25 mouse cellular contexts compared by ENCODE assay signal in the genomic region with DNA sequence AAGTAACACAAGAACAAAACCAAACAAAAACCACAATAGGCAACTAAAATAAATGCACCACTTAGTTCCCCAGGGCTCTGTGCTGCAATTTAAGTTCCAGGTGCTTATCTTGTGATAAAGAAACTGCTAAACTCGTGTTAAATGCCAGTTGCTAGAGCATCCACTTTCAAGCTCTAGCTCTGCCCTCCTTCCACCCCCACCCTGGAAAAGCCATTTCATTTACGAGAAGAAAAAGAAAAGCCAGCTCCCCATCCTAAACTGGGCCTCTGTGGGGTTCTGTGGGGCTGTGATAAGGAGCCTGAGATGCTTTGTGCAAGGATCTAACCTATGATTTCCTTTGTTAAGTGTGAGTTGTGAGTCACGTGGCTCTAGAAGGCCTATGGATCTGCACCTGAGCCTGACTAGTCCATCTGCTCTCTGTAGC. TPM values are rescaled to one million over a fixed set of nuclear protein-coding genes. Genes with fewer than 3 reads are reported as not detected.
DNase-seq lines count a peak whose midpoint lies in the region; ATAC-seq and TF ChIP-seq lines count a peak whose summit lies in the region.
"Had no signal": no experiment of that assay in that cellular context is flagged by ENCODE, and none has a peak within 500 bp of the region (broad histone marks: within the 10 kb centered on the region; RNA-seq: fewer than 3 reads in every experiment).

No protein-coding gene starts in this region.

- no peaks in the 10 kb centered on the region for H3K4me1 ChIP-seq in forebrain, embryonic 11.5 days (replicated peaks; ENCODE audit: control insufficient read depth, insufficient read depth, low read length)
- no peaks in the 10 kb centered on the region for H3K4me1 ChIP-seq in forebrain, embryonic 10.5 days
- no peaks in the 10 kb centered on the region for H3K4me1 ChIP-seq in stomach, embryonic 14.5 days (ENCODE audit: control insufficient read depth, insufficient read depth, low read length)
- no peaks in the 10 kb centered on the region for H3K4me1 ChIP-seq in stomach, postnatal 0 days (replicated peaks; ENCODE audit: control insufficient read depth, insufficient read depth)
- H3K4me1 ChIP-seq in liver, embryonic 13.5 days (replicated peaks): peaks cover 33% of the 10 kb centered on the region
- H3K4me1 ChIP-seq in hindbrain, postnatal 0 days (ENCODE audit: insufficient read depth, low read length): no peaks in the 10 kb centered on the region
- H3K4me1 ChIP-seq: embryonic facial prominence, embryonic 12.5 days; forebrain, embryonic 13.5 days; hindbrain, embryonic 10.5 days; kidney, embryonic 15.5 days; limb, embryonic 12.5 days; midbrain, embryonic 15.5 days; stomach, embryonic 15.5 days had no signal

- 82% methylated on average over 3 of the region's 3 CpGs for WGBS in forebrain, embryonic 11.5 days
- WGBS in forebrain, embryonic 10.5 days: 88% methylated on average over 3 of the region's 3 CpGs
- 68% methylated on average over 3 of the region's 3 CpGs for WGBS in stomach, embryonic 14.5 days
- WGBS in stomach, postnatal 0 days: 78% methylated on average over 3 of the region's 3 CpGs
- WGBS in liver, embryonic 13.5 days (ENCODE audit: insufficient replicate concordance): 20% methylated on average over 3 of the region's 3 CpGs
- 82% methylated on average over 3 of the region's 3 CpGs for WGBS in hindbrain, postnatal 0 days

- H3K27me3 ChIP-seq in forebrain, embryonic 11.5 days (ENCODE audit: control insufficient read depth, insufficient read depth, low read length): no peaks in the 10 kb centered on the region
- no peaks in the 10 kb centered on the region for H3K27me3 ChIP-seq in forebrain, embryonic 10.5 days (ENCODE audit: poor library complexity, severe bottlenecking)
- H3K27me3 ChIP-seq in stomach, embryonic 14.5 days (ENCODE audit: control insufficient read depth, insufficient read depth, low read length): no peaks in the 10 kb centered on the region
- H3K27me3 ChIP-seq in stomach, postnatal 0 days (ENCODE audit: control insufficient read depth, insufficient read depth, low read length): no peaks in the 10 kb centered on the region
- no peaks in the 10 kb centered on the region for H3K27me3 ChIP-seq in liver, embryonic 13.5 days
- H3K27me3 ChIP-seq in hindbrain, postnatal 0 days (ENCODE audit: insufficient read depth, low read length): no peaks in the 10 kb centered on the region
- H3K27me3 ChIP-seq: embryonic facial prominence, embryonic 12.5 days; forebrain, embryonic 13.5 days; kidney, embryonic 15.5 days; limb, embryonic 12.5 days; midbrain, embryonic 15.5 days; Patski; stomach, embryonic 15.5 days had no signal

- TF ChIP-seq CTCF in stomach, postnatal 0 days (IDR thresholded peaks at IDR 0.05; ENCODE audit: low read depth): no peak
- TF ChIP-seq CTCF in hindbrain, postnatal 0 days (IDR thresholded peaks at IDR 0.05; ENCODE audit: low read depth): no peak

- H3K27ac ChIP-seq in forebrain, embryonic 11.5 days (ENCODE audit: low read depth, low read length): no peak overlapping the region
- H3K27ac ChIP-seq in forebrain, embryonic 10.5 days: no peak overlapping the region
- no peak overlapping the region for H3K27ac ChIP-seq in stomach, embryonic 14.5 days (ENCODE audit: low read length)
- H3K27ac ChIP-seq in stomach, postnatal 0 days (replicated peaks): no peak overlapping the region
- peak overlapping the region; percentile 70 for H3K27ac ChIP-seq in liver, embryonic 13.5 days
- H3K27ac ChIP-seq in hindbrain, postnatal 0 days: no peak overlapping the region
- H3K27ac ChIP-seq: embryonic facial prominence, embryonic 12.5 days; forebrain, embryonic 13.5 days; gastrocnemius, adult 2 months; hindbrain, embryonic 10.5 days; kidney, embryonic 15.5 days; limb, embryonic 12.5 days; midbrain, embryonic 15.5 days; stomach, embryonic 15.5 days had no signal

- H3K9me3 ChIP-seq in forebrain, embryonic 11.5 days (ENCODE audit: control insufficient read depth, low read length): no peaks in the 10 kb centered on the region
- no peaks in the 10 kb centered on the region for H3K9me3 ChIP-seq in forebrain, embryonic 10.5 days
- H3K9me3 ChIP-seq in stomach, embryonic 14.5 days (ENCODE audit: control insufficient read depth, low read depth, low read length): no peaks in the 10 kb centered on the region
- H3K9me3 ChIP-seq in stomach, postnatal 0 days (ENCODE audit: control insufficient read depth, low read length): no peaks in the 10 kb centered on the region
- H3K9me3 ChIP-seq in liver, embryonic 13.5 days (replicated peaks): no peaks in the 10 kb centered on the region
- H3K9me3 ChIP-seq in hindbrain, postnatal 0 days (ENCODE audit: low read length): no peaks in the 10 kb centered on the region
- H3K9me3 ChIP-seq: embryonic facial prominence, embryonic 12.5 days; forebrain, embryonic 13.5 days; hindbrain, embryonic 10.5 days; kidney, embryonic 15.5 days; limb, embryonic 12.5 days; midbrain, embryonic 15.5 days; stomach, embryonic 15.5 days had no signal

- no peak overlapping the region for H3K4me3 ChIP-seq in forebrain, embryonic 11.5 days (ENCODE audit: low read depth, low read length)
- no peak overlapping the region for H3K4me3 ChIP-seq in forebrain, embryonic 10.5 days
- H3K4me3 ChIP-seq in stomach, embryonic 14.5 days (ENCODE audit: low read depth, low read length): no peak overlapping the region
- no peak overlapping the region for H3K4me3 ChIP-seq in stomach, postnatal 0 days (ENCODE audit: low read depth, low read length)
- H3K4me3 ChIP-seq in liver, embryonic 13.5 days (replicated peaks): no peak overlapping the region
- no peak overlapping the region for H3K4me3 ChIP-seq in hindbrain, postnatal 0 days (ENCODE audit: low read length)
- H3K4me3 ChIP-seq: embryonic facial prominence, embryonic 12.5 days; forebrain, embryonic 13.5 days; gastrocnemius, adult 2 months; hindbrain, embryonic 10.5 days; kidney, embryonic 15.5 days; limb, embryonic 12.5 days; midbrain, embryonic 15.5 days; stomach, embryonic 15.5 days had no signal

- DNase-seq in forebrain, embryonic 11.5 days (ENCODE audit: low spot score): peak; percentile 2
- DNase-seq in forebrain, embryonic 10.5 days (ENCODE audit: extremely low spot score, low spot score): no peak
- no peak for DNase-seq in stomach, postnatal 0 days (ENCODE audit: low spot score)
- DNase-seq in liver, embryonic 13.5 days: peak; percentile 36
- no peak for DNase-seq in hindbrain, postnatal 0 days (ENCODE audit: low spot score)
- DNase-seq in cerebellum, adult 8-10 months: no peak
- DNase-seq: adrenal gland, adult 8-10 months; cerebellum, adult 9-10 months; gastrocnemius, adult 2 months; kidney, postnatal 4 days; lung, adult 2 months; lung, postnatal 14 days; thymus, adult 18-20 months; thymus, postnatal 36 days had no signal

- no peak overlapping the region for H3K4me2 ChIP-seq in forebrain, embryonic 11.5 days (ENCODE audit: low read depth, low read length, severe bottlenecking)
- no peak overlapping the region for H3K4me2 ChIP-seq in stomach, embryonic 14.5 days (replicated peaks; ENCODE audit: low read depth, low read length)
- no peak overlapping the region for H3K4me2 ChIP-seq in stomach, postnatal 0 days (replicated peaks; ENCODE audit: low read depth)
- H3K4me2 ChIP-seq in liver, embryonic 13.5 days: peak overlapping the region; percentile 15; the same call in 1 of the 2 replicates
- H3K4me2 ChIP-seq in hindbrain, postnatal 0 days (ENCODE audit: low read depth, low read length): no peak overlapping the region
- H3K4me2 ChIP-seq: embryonic facial prominence, embryonic 12.5 days; forebrain, embryonic 13.5 days; kidney, embryonic 15.5 days; limb, embryonic 12.5 days; midbrain, embryonic 15.5 days; stomach, embryonic 15.5 days had no signal

- TF ChIP-seq EP300 in stomach, postnatal 0 days (optimal IDR thresholded peaks at IDR 0.05): no peak

- H3K9ac ChIP-seq in forebrain, embryonic 11.5 days (ENCODE audit: low read length): no peak overlapping the region
- no peak overlapping the region for H3K9ac ChIP-seq in stomach, embryonic 14.5 days (replicated peaks; ENCODE audit: low read depth, low read length)
- no peak overlapping the region for H3K9ac ChIP-seq in stomach, postnatal 0 days (ENCODE audit: low read length)
- 0 out of 2 replicates have a peak overlapping the region, but pooled peaks have one; percentile 18 for H3K9ac ChIP-seq in liver, embryonic 13.5 days
- H3K9ac ChIP-seq in hindbrain, postnatal 0 days (replicated peaks; ENCODE audit: low read length): no peak overlapping the region
- H3K9ac ChIP-seq: embryonic facial prominence, embryonic 12.5 days; forebrain, embryonic 13.5 days; kidney, embryonic 15.5 days; limb, embryonic 12.5 days; midbrain, embryonic 15.5 days; stomach, embryonic 15.5 days had no signal

- ATAC-seq in forebrain, embryonic 11.5 days (replicated peaks; ENCODE audit: low FRiP score): no peak
- 0 out of 2 replicates have a peak, but pooled peaks have one; percentile 14 for ATAC-seq in stomach, embryonic 14.5 days (ENCODE audit: insufficient number of reproducible peaks, insufficient read depth, low FRiP score, low read depth)
- no peak for ATAC-seq in stomach, postnatal 0 days (ENCODE audit: low FRiP score, low TSS enrichment)
- peak; percentile 89 for ATAC-seq in liver, embryonic 13.5 days (ENCODE audit: low read depth)
- ATAC-seq in megakaryocyte-erythroid progenitor cell, adult 5-6 weeks (replicated peaks; ENCODE audit: low FRiP score, low TSS enrichment, poor library complexity, severe bottlenecking): peak; percentile 96
- no peak for ATAC-seq in hindbrain, postnatal 0 days
- ATAC-seq: forebrain, embryonic 13.5 days; intestine, postnatal 0 days; midbrain, embryonic 15.5 days; Patski had no signal

- peaks cover 21% of the 10 kb centered on the region; the same call in 1 of the 2 replicates for H3K36me3 ChIP-seq in forebrain, embryonic 11.5 days (ENCODE audit: control insufficient read depth, insufficient read depth, low read length)
- peaks cover 100% of the 10 kb centered on the region for H3K36me3 ChIP-seq in forebrain, embryonic 10.5 days (replicated peaks)
- peaks cover 74% of the 10 kb centered on the region for H3K36me3 ChIP-seq in stomach, embryonic 14.5 days (ENCODE audit: control insufficient read depth, insufficient read depth, low read length)
- peaks cover 25% of the 10 kb centered on the region for H3K36me3 ChIP-seq in stomach, postnatal 0 days (ENCODE audit: control insufficient read depth, insufficient read depth, low read length)
- peaks cover 96% of the 10 kb centered on the region for H3K36me3 ChIP-seq in liver, embryonic 13.5 days
- H3K36me3 ChIP-seq in hindbrain, postnatal 0 days (ENCODE audit: insufficient read depth, low read length): peaks cover 71% of the 10 kb centered on the region

RNA-seq across cellular contexts. Expression of gene Ccl25, which starts 20.9 kb away (rescaled TPM):
- polyA plus RNA-seq in forebrain, embryonic 11.5 days (2014; fragmentation: Nextera tagmentation; extraction: Ambion mirVana): 23.7 and 24.6 TPM in 2 replicates
- 23.6 and 26.4 TPM in 2 replicates for polyA plus RNA-seq in forebrain, embryonic 10.5 days (2016; fragmentation: Nextera tagmentation; extraction: Ambion mirVana)
- polyA plus RNA-seq in stomach, embryonic 14.5 days (2014; fragmentation: Nextera tagmentation; extraction: Ambion mirVana): 17.0 and 17.2 TPM in 2 replicates
- polyA plus RNA-seq in stomach, postnatal 0 days (2015; fragmentation: Nextera tagmentation; extraction: Ambion mirVana): 4.4 and 5.3 TPM in 2 replicates
- polyA plus RNA-seq in liver, embryonic 13.5 days (2015; fragmentation: Nextera tagmentation; extraction: Ambion mirVana): 8.9 and 9.2 TPM in 2 replicates
- 20.6 and 28.7 TPM in 2 replicates for total RNA-seq in megakaryocyte-erythroid progenitor cell, adult 5-6 weeks (2014; fragmentation: Nextera tagmentation)
- 16.7 and 17.1 TPM in 2 replicates for total RNA-seq in megakaryocyte-erythroid progenitor cell, adult 5-6 weeks (2017)
- 5.9 and 6.1 TPM in 2 replicates for total RNA-seq in hindbrain, postnatal 0 days (2014; rRNA removed)
- 17.2 and 17.9 TPM in 2 replicates for polyA plus RNA-seq in hindbrain, postnatal 0 days (2015; fragmentation: Nextera tagmentation; extraction: Ambion mirVana)

RNA-seq across cellular contexts. Expression of gene Elavl1, which starts 21.1 kb away (rescaled TPM):
- polyA plus RNA-seq in forebrain, embryonic 11.5 days (2014; fragmentation: Nextera tagmentation; extraction: Ambion mirVana): 371 and 394 TPM in 2 replicates
- polyA plus RNA-seq in forebrain, embryonic 10.5 days (2016; fragmentation: Nextera tagmentation; extraction: Ambion mirVana): 354 and 371 TPM in 2 replicates
- 224 and 239 TPM in 2 replicates for polyA plus RNA-seq in stomach, embryonic 14.5 days (2014; fragmentation: Nextera tagmentation; extraction: Ambion mirVana)
- 80.2 and 88.6 TPM in 2 replicates for polyA plus RNA-seq in stomach, postnatal 0 days (2015; fragmentation: Nextera tagmentation; extraction: Ambion mirVana)
- polyA plus RNA-seq in liver, embryonic 13.5 days (2015; fragmentation: Nextera tagmentation; extraction: Ambion mirVana): 144 and 179 TPM in 2 replicates
- 128 and 161 TPM in 2 replicates for total RNA-seq in megakaryocyte-erythroid progenitor cell, adult 5-6 weeks (2014; fragmentation: Nextera tagmentation)
- total RNA-seq in megakaryocyte-erythroid progenitor cell, adult 5-6 weeks (2017): 87.6 and 121 TPM in 2 replicates
- total RNA-seq in hindbrain, postnatal 0 days (2014; rRNA removed): 56.2 and 61.0 TPM in 2 replicates
- polyA plus RNA-seq in hindbrain, postnatal 0 days (2015; fragmentation: Nextera tagmentation; extraction: Ambion mirVana): 64.6 and 68.4 TPM in 2 replicates

RNA-seq across cellular contexts. Expression of gene Timm44, which starts 28.4 kb away (rescaled TPM):
- 67.0 and 75.3 TPM in 2 replicates for polyA plus RNA-seq in forebrain, embryonic 11.5 days (2014; fragmentation: Nextera tagmentation; extraction: Ambion mirVana)
- 69.8 and 70.2 TPM in 2 replicates for polyA plus RNA-seq in forebrain, embryonic 10.5 days (2016; fragmentation: Nextera tagmentation; extraction: Ambion mirVana)
- 80.7 and 81.1 TPM in 2 replicates for polyA plus RNA-seq in stomach, embryonic 14.5 days (2014; fragmentation: Nextera tagmentation; extraction: Ambion mirVana)
- 37.8 and 38.4 TPM in 2 replicates for polyA plus RNA-seq in stomach, postnatal 0 days (2015; fragmentation: Nextera tagmentation; extraction: Ambion mirVana)
- polyA plus RNA-seq in liver, embryonic 13.5 days (2015; fragmentation: Nextera tagmentation; extraction: Ambion mirVana): 38.1 and 44.1 TPM in 2 replicates
- 72.7 and 139 TPM in 2 replicates for total RNA-seq in megakaryocyte-erythroid progenitor cell, adult 5-6 weeks (2014; fragmentation: Nextera tagmentation)
- total RNA-seq in megakaryocyte-erythroid progenitor cell, adult 5-6 weeks (2017): 155 and 191 TPM in 2 replicates
- 45.7 and 64.8 TPM in 2 replicates for total RNA-seq in hindbrain, postnatal 0 days (2014; rRNA removed)
- 46.7 and 50.0 TPM in 2 replicates for polyA plus RNA-seq in hindbrain, postnatal 0 days (2015; fragmentation: Nextera tagmentation; extraction: Ambion mirVana)

RNA-seq across cellular contexts. Expression of gene Ctxn1, which starts 45.1 kb away (rescaled TPM):
- 153 and 167 TPM in 2 replicates for polyA plus RNA-seq in forebrain, embryonic 11.5 days (2014; fragmentation: Nextera tagmentation; extraction: Ambion mirVana)
- polyA plus RNA-seq in forebrain, embryonic 10.5 days (2016; fragmentation: Nextera tagmentation; extraction: Ambion mirVana): 111 and 120 TPM in 2 replicates
- polyA plus RNA-seq in stomach, embryonic 14.5 days (2014; fragmentation: Nextera tagmentation; extraction: Ambion mirVana): 82.9 and 87.4 TPM in 2 replicates
- 43.9 and 53.1 TPM in 2 replicates for polyA plus RNA-seq in stomach, postnatal 0 days (2015; fragmentation: Nextera tagmentation; extraction: Ambion mirVana)
- 3.0 TPM in 2 replicates for polyA plus RNA-seq in liver, embryonic 13.5 days (2015; fragmentation: Nextera tagmentation; extraction: Ambion mirVana)
- 0.63 TPM in 1 of 2 replicates, not detected in the other for total RNA-seq in megakaryocyte-erythroid progenitor cell, adult 5-6 weeks (2014; fragmentation: Nextera tagmentation)
- not detected in 2 replicates for total RNA-seq in megakaryocyte-erythroid progenitor cell, adult 5-6 weeks (2017)
- 99.4 and 109 TPM in 2 replicates for total RNA-seq in hindbrain, postnatal 0 days (2014; rRNA removed)
- 224 and 240 TPM in 2 replicates for polyA plus RNA-seq in hindbrain, postnatal 0 days (2015; fragmentation: Nextera tagmentation; extraction: Ambion mirVana)

RNA-seq across cellular contexts. Expression of gene Snapc2, which starts 51.3 kb away (rescaled TPM):
- polyA plus RNA-seq in forebrain, embryonic 11.5 days (2014; fragmentation: Nextera tagmentation; extraction: Ambion mirVana): 64.4 and 77.5 TPM in 2 replicates
- polyA plus RNA-seq in forebrain, embryonic 10.5 days (2016; fragmentation: Nextera tagmentation; extraction: Ambion mirVana): 64.0 and 64.7 TPM in 2 replicates
- polyA plus RNA-seq in stomach, embryonic 14.5 days (2014; fragmentation: Nextera tagmentation; extraction: Ambion mirVana): 57.1 and 61.9 TPM in 2 replicates
- polyA plus RNA-seq in stomach, postnatal 0 days (2015; fragmentation: Nextera tagmentation; extraction: Ambion mirVana): 33.8 and 35.6 TPM in 2 replicates
- polyA plus RNA-seq in liver, embryonic 13.5 days (2015; fragmentation: Nextera tagmentation; extraction: Ambion mirVana): 19.7 and 20.3 TPM in 2 replicates
- total RNA-seq in megakaryocyte-erythroid progenitor cell, adult 5-6 weeks (2014; fragmentation: Nextera tagmentation): 15.4 and 23.7 TPM in 2 replicates
- 14.0 and 19.6 TPM in 2 replicates for total RNA-seq in megakaryocyte-erythroid progenitor cell, adult 5-6 weeks (2017)
- total RNA-seq in hindbrain, postnatal 0 days (2014; rRNA removed): 89.6 and 91.3 TPM in 2 replicates
- polyA plus RNA-seq in hindbrain, postnatal 0 days (2015; fragmentation: Nextera tagmentation; extraction: Ambion mirVana): 63.4 and 65.3 TPM in 2 replicates

Comparison
In these comparisons a context has a peak if more than half of its experiments do, and no peak if none do; other contexts are left out.
1. ATAC-seq: peak in stomach, embryonic 14.5 days (single experiment), liver, embryonic 13.5 days (single experiment) and megakaryocyte-erythroid progenitor cell, adult 5-6 weeks (single experiment); none in forebrain, embryonic 11.5 days (single experiment), stomach, postnatal 0 days (single experiment) and hindbrain, postnatal 0 days (single experiment).
2. DNase-seq: peak in forebrain, embryonic 11.5 days (single experiment) and liver, embryonic 13.5 days (single experiment); none in forebrain, embryonic 10.5 days (single experiment), stomach, postnatal 0 days (single experiment), hindbrain, postnatal 0 days (single experiment) and cerebellum, adult 8-10 months (single experiment).